Mouse (Mus musculus): ENCODE results near the gene Napb.
"Not testable (repeated sequence)": the region's sequence is repeated elsewhere in the genome, so short reads cannot be mapped to it uniquely, and the experiment has no call there.

Gene Napb

DNA sequence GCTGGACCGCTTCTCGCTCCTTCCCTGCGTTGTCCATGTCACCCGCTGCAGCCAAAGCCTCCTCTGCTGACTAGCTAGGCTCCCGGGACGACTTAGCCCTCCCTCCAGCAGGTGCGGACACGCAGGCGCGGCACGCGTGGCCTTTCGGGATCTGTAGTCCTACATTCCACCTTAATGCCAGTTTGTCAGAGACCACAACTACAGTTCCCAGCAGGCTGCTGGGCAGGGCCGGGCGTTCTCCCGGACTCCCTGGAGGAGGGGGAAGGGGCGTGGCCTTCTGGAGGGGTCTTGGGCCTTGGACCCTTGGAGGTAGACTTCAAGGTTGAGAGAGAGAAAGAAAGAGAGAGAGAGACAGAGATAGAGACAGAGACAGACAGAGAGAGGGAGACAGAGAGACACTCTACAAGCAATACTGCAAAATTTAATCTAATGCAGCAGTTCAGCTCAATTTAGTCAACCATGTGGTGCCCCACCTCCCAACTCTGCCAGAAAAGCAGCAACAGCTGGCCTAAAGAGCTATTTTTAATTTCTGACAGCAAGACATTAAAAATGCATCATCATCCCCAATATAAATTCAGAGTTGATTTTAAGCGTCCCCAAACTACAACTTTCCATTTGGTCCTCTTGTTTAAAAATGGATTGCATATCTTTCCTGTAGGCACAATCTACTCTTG, at the start of gene Napb:
Gene Napb (minus strand): TSS at position 141 of the 674 bp plus-strand sequence.
- peak; percentile 97 for DNase-seq (ENCODE audit: low read depth, low spot score)

- peak; percentile 12 for DNase-seq (ENCODE audit: low read depth, low spot score)
Observed at GRCm38 (mm10) chr2:148781709-148782108, 49.4 kb upstream of the Napb start, which contains the start of gene 8030411F24Rik. 8030411F24Rik (plus strand) TSS chr2:148782009.

DNA sequence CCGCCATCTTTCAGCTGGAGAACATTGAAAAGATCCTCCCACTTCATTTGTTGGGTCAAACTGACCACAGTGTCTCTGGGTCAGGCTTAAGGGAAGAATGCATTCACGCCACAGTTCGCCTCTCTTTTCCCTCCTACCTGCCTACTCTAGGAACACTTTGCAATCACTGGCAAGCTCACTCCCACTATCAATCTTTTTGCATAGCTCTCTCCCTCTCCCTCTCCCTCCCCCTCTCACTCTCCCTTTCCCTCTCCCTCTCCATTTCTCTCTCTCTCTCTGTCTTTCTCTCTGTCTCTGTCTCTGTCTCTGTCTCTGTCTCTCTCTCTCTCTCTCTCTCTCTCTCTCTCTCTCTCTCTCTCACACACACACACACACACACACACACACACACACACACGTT, 39.1 kb upstream of the Napb start, which contains the start of gene Cst11:
Gene Cst11 (minus strand): TSS at position 101 of the 400 bp plus-strand sequence.
- not testable (repeated sequence) for DNase-seq (ENCODE audit: low read depth, low spot score)

DNA sequence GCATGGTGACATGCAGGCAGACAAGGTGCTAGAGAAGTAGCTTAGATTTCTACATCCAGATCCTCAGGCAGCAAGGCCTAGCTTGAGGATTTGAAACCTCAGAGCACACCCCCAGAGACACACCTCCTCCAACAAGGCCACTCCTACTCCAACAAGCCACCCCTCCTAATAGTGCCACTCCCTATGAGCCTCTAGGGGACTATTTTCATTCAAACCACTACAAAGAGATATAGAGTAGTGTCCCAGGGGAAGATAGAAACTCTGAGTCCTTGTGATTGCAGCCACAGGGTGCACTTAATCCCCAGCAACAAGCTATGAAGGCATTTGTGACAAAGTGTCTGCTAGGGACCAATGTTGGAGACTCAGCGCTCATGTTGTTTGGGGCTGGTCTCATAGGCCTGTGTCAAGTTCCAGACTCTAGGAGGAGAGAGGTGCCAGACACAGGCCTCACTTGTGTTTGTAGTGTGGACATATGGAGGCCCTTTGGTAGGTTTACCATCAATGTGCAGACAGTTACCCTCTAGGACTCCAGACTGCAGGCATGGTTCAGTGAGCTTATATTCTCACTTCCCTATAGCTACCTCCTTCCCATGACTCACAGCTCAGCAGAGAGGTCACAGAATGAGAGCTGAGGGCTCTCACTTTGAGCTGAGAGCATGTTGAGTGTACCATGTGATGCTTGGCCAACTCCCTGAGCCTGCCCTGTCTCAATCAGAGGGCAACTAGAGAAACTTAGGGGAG, 31.6 kb upstream of the Napb start:
- peak; percentile 49 for DNase-seq (ENCODE audit: low read depth, low spot score)

DNA sequence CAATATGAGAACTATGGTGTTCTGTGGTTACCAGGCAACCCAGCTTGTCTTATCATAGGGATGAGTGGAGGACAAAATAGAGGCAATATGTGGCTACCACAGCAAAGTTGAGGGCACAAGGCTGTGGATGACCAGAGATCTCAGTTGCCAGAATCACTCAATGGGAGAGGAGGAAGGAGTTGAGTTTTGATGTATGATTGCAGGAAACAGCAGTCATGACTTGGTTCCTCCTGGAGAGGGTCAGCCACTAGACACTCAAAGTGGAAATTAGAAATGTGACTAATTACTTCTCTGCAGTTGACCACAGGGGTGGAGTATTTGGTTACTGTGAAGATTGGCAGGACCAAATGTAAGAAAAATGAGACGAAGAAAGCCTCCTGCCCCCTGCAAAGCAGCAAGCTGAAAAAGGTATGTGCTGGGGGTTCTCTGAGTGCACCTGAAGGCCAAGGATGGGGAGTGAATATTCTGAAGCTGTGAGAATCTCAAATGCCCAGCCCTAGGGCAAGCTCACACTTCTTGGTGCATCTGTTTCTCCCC, 22.1 kb upstream of the Napb start:
- no peak for DNase-seq (ENCODE audit: low read depth, low spot score)

DNA sequence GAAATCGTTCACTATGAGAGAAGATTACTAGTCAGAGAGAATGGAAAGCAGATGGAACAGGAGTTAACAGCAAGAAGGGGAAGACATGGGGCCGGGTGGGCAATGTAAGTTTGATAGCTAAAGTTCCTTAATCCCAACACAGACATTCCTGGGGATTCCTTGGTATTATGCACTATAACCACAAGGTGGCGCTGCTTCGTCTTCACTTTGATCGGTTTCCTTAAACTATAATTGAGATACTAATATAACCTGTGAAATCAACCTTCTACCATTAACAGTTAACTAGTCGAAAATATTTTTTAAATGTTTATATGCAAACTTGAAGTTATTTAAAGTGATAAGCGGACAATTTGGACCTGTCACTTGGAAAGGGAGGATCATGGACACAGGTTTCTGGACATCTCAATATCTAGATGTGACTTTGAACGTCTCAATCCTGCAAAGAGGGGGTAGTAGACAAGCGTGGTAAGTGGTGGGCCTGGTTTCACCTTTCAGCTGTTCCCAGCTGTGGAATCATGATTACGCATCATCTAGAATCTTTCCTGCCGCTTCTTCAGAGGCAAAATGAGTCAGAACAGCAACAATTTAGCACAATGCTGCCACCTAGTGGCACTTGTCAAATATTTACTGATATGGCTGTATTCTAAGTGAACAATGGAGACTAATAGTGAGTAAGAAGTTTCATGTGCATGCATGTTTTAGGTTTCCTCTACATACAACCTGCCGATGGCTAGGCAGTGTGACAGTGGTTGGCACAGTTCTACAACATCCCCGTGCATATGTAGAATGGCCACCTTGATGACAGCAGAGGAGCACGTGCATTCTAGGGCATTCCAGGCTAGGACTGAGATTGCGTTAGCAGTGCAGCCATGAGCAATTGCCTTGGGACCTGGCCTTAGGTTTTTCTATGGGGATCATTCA, 19.9 kb upstream of the Napb start:
- DNase-seq (ENCODE audit: low read depth, low spot score) = peak; percentile 92

GRCm38 (mm10) chr2:148750058-148750457, 17.8 kb upstream of the Napb start, which contains the start of gene Cstl1:
Cstl1 (plus strand) TSS chr2:148750358.
- DNase-seq (ENCODE audit: low read depth, low spot score) = no peak

- DNase-seq (ENCODE audit: low read depth, low spot score) = no peak
Observed at GRCm38 (mm10) chr2:148743846-148744407, 11.7 kb upstream of the Napb start.

DNA sequence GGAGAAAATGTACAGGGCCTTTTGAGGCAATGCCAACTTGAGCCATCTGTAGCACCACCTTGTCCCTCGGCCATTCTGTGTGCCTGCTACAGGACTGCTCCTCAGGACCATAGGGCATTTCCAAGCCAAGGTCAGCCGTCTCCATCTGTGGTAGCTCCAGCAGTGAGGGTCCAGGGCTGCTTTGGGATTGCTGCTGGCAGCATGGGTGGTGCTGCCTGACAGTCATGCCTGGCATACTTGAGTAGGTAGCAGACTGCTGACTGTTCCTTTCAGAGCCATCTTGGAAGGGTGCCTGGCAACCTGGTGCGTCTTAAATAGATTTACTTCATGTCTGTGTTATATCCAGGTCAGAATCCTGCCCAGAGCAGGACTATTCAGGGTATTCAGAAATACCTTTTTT, 10.7 kb upstream of the Napb start:
- no peak for DNase-seq (ENCODE audit: low read depth, low spot score)

DNA sequence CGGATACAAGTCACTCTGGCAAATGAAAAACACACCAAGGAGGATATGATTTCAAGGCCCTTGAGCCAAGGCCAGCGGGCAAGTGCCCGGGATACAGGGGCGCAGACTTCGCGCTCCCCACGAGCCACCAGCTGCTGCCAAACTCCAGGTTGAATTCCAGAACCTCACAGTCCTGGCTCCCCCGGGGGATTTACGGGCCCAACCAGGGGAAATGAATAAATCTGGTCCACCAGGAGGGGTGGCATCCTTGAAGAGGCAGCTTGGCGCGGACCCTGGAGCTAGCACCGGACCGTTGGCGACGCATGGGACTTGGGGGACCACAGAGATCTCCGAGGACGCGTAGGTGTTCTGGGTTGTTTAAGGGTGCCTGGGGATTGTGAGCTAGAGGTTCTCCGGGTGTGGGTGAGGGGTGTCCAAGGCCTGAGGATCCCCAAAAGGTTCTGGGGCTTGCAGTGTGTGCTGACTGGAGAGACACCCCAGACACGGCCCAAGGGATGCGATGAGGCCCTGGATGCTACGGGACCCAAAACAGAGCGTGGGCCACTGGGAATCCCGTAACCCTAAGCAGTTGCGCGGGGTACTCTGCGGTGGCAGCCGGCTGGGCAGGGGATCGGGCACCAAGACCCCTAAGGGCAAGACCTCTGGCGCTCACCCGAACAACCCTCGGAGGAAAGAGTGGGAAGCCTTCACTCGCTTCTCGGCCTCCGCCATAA, 497 bp downstream of the Napb start:
- DNase-seq (ENCODE audit: low read depth, low spot score) = peak; percentile 18

GRCm38 (mm10) chr2:148719271-148719995, 12.8 kb downstream of the Napb start:
- DNase-seq (ENCODE audit: low read depth, low spot score) = no peak

GRCm38 (mm10) chr2:148717072-148717471, 15.2 kb downstream of the Napb start:
- DNase-seq (ENCODE audit: low read depth, low spot score) = no peak

DNA sequence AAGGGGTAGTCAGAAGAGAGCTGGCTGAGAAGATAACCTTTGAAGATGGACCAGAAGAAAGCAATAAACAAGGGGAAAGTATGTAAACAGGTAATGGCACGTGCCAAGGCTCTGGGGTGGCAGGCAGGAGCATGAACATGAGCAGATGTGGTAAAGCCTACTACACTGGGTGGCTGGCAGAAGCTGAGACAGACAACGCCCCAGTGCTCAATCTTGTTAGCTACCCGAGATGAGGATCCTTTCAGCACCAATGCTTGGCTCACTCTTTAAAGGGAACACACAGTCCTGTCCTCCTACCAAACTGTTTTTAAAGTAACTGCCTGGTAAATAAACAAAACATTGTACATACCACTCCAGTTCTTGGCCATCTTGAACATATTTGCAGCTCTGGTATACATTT, 19.9 kb downstream of the Napb start:
- no peak for DNase-seq (ENCODE audit: low read depth, low spot score)

DNA sequence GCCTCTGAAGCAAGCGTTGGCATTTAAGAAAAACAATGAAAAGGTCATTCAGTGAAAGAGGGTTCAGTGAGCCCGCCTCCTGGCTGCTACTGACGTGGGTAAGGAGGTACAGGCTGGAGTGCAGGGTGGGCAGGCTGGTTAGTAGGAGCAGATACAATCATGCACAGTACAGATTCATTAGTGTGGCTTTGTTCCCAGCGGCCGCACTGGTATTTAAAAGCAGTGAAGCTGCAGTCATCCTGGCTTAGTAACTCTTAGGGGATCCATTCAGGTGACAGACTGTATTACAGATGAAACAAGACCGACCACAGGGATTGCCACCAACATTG, 25.1 kb downstream of the Napb start:
- no peak for DNase-seq (ENCODE audit: low read depth, low spot score)

DNA sequence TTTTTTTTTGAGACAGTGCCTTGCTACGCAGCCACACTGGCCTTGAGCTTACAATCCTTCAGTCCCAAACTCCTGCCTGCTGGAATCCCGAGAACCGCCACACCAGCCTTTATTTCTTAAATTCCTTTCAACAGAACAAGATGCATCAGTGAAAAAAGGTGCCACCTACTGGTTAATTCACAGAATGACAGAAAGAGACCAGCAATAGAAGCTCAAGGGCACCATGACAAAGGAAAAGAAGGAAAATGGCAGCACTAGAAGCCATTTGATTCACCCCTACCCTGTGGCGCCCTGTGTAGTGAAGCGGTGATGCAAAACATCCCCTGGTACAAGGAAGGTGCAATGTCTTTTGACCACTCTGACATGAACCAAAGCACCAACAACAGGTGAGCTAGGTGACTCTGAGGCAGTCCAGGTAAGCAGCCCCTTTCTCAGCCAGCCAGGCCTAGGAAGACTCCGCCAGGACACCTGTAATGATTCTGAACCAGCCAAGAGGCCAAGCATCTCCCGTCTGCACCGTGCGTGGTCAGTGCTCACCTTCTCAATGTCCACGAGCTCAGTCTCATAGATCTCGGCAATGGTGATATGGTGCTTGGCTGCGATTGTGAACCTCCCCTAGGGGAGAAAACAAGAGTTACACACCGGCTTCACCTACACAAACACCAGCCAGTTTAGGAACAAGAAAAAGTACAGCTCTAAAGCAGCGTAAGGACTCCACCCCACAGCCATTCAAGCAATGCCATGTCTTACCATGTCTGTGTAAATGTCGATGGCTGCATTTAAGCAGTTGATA, 25.7 kb downstream of the Napb start:
- DNase-seq (ENCODE audit: low read depth, low spot score) = peak; percentile 79

- peak; percentile 82 for DNase-seq (ENCODE audit: low read depth, low spot score)
Observed at GRCm38 (mm10) chr2:148698571-148698970, 33.7 kb downstream of the Napb start.

DNA sequence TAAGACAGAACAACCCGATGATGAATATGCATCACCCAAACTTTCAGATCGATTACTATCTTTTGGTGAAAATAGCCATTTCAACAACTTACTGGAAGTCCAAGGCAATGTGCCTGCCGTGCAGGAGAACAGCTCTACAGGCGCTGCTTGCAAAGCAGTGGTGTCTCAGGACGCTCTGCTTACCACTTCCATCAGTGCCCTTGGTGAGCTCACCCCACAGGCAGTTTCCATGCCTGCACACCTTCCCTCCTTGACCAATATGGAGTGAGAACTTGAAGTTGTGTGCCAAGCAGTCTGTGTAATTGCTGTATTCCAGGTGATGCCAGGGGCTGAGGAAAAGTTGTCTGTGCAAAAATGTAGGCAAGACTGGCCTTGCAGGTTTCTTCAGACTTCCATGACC, 41.5 kb downstream of the Napb start:
- no peak for DNase-seq (ENCODE audit: low read depth, low spot score)

- DNase-seq (ENCODE audit: low read depth, low spot score) = no peak
Observed at GRCm38 (mm10) chr2:148690291-148690690, 42.0 kb downstream of the Napb start.

DNA sequence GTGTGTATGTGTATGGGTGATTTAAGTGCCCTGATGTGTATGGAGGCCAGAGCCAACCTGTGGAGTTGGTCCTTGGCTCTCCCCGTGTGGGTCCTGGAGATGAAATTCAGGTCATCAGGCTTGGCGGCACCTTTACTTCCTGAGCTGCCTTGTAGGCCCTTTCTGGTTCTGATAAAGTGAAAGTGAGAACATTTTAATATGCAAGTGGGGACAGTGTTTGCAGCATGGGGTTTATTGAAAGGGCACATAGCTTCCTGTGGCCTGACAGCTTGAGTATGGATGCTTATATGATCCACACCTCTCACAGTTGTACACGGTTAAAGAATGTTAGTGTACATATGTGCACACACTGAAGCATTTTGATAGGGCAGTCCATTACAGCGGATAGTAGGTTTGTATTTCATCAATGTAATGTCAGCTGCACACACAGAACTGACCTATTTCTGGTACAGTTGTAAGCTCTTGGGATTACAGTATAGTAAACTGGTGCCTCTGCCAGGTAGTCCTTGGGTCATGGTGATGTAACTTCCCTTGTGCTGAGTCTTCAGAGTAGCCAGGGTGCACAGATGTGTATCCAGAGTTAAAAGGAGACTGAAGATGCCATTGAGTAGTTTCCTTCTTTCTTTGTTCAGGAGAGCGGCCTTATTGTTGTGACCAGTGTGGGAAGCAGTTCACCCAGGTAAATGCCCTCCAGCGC, 42.7 kb downstream of the Napb start:
- DNase-seq (ENCODE audit: low read depth, low spot score) = no peak
